Mouse (Mus musculus): ENCODE data around the gene Pcdh7.

Gene Pcdh7

DNA sequence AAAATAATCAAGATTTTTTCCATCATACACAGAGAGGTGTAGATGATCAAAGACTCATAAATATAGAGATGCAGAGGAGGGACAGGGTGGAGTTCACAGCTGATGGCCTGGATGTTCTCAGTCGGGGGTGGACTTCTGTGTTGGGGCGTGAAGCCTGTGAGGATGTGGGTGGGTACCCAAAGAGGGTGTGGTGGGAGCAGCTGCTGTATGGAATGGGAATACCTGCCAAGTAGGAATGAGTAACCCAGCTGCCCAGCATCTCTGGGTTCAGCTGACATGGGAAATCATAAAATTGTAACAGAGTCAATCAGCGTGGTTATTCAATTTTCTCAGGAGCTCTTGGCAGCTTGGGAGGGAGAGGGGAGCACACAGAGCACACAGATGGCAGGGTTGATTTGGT is 85.3 kb downstream of the Pcdh7 start:
- no peak for DNase-seq

DNA sequence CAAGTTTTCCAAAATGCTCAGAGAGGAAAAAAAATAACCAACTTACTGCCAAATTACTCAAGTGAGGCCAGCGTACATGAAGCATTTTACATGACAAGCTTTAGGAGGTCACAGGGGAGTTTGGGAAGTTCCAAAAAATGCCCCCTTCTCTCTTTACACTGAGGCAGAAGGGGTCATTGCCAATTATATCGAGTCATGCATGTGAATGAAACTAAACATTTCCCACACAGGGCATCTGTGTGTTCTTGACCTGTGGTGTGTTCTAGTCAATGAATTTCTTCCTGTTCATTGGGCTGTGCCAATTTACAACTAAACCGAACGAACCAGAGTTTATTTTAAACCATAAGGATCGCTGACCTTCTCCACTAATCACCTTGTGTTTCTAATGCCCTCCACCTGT is 86.1 kb downstream of the Pcdh7 start:
- DNase-seq: no peak

DNA sequence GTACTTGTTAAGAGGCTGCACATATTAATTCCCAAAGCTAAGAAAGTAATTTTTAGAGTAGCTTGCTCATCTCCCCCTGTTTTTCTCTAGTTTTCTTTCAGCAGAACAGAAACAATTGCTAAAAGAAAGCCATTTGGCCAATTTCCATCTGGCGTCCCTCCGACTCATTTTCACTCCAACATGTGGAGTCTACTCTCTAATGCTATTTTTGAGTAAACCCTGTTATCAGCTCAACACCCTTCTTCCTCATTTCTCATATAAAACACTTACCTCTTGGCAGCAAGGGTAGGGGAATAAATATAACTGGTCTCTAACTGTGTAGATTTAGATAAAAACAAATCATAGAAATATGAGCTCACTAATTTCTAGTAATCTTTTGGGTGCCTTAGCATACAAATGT is 89.6 kb downstream of the Pcdh7 start:
- DNase-seq: no peak

DNA sequence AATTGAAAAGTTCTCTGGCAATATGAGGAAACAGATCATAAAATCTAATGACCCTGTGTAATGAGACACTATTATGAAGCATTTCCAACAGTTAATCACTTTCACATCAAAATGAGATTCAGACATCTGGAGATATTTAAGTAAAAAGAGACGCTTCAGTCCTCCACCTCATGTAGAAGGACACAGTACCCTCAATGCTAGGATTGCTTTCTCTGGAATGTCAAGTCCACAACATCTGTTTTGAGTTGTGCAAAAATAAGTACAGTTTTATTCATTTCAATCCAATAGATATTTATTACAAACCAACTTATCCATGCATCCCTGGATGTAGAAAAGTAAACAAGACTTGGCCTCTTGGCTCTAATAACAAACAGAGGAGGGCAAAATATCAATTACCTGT is 92.9 kb downstream of the Pcdh7 start:
- no peak for DNase-seq

DNA sequence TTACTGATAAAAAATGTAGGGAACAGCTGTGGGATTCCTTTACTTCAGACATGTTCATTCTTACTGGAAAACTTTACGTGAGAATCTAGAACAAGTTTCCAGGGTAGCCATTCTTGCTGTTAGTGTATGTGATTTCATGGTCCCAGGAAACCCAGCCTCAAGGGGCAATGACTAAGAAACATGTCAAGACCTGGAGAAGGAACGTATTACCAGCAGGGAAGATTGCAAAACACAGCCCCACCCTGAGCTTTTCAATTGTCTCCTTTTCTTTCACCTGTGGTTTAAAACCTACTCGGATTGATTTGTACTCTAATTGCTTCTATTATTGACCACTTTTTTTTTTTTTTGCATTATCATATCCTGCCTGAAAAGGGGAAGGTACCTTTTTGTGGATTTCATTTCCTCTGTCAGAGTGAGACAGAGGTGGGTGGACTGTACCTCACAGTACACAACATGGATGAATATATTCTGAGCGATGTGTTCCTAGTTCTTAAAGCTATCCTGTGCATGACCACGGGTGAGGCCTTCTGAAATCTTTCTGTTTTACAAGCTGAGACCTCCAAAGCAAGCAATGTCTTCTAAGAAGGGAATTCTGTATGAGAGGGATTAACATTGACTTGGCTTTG is 98.3 kb downstream of the Pcdh7 start:
- no peak for DNase-seq

DNA sequence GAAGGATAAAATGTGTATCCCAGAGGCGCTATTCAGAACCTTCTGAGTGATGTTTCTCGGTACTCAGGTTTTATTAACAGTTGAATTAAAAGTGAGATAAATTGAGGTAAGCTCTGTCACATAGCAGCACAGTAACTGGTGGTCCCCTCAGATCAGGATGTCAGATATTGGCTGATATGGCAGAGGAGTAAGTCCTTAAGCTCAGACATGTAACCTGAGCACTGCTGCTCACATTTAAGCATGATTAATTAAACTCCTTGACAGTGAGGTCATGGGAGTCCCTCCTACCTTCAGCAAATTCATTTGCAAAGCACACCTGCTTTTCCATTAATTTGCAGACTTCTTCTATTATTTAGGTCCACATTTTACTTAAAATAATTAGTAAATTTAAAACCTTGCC is 102.0 kb downstream of the Pcdh7 start:
- no peak for DNase-seq

DNA sequence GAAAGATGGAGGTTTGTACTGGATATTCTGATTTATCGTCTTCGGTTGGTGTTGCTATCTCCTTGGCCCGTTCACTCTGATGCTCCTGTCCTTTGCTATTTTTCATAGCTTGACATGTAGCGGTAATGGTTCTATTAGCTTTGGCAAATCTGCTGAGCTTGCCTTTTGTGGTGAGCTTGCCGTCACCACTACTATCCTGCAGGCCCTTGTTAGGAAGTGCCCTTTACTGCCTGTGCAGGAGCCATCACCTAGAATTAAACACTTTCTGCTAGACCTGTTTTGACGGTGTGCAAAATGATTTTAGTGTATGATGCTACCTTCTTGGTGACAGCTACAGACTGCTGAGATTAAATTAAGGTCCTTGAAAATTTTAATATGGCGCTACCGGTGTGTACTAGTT is 103.3 kb downstream of the Pcdh7 start:
- no peak for DNase-seq

DNA sequence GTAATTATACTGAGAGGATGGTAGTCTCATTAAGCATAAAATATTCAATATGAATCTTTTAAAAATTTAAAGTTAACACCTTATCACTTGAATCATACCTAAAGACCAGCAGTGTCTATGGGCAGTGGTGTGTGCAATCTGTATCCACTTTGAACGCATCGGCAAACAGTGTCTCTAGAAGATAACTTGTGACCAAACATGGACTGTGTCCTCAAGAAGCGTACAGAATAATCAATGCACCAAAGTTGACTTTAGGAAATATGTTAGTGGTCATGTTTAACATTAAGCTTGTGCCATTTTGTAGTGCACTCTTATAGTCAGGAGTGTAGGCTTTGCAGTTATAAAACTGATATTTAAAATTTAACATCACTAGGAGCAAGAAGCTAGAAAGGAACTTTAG is 110.7 kb downstream of the Pcdh7 start:
- DNase-seq: no peak

DNA sequence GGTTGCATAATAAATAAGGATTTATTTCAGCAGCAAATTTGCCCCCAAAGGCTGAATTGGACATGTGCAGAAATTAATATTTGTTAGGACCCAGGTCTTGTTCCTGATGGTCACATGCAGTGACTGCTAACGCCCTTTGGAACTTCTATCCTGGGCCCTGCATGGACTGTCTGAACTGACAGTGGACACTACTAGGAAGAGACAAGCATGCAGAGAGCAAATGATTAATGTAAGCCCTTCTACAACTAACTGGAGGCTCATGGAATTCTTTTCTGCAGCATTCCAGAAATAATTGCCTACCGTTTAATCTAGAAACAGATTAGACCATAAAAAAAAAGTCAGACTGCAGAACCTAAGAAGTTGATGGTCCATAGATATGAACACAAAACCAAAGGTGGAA is 119.4 kb downstream of the Pcdh7 start:
- DNase-seq: peak; percentile 31 to 57

DNA sequence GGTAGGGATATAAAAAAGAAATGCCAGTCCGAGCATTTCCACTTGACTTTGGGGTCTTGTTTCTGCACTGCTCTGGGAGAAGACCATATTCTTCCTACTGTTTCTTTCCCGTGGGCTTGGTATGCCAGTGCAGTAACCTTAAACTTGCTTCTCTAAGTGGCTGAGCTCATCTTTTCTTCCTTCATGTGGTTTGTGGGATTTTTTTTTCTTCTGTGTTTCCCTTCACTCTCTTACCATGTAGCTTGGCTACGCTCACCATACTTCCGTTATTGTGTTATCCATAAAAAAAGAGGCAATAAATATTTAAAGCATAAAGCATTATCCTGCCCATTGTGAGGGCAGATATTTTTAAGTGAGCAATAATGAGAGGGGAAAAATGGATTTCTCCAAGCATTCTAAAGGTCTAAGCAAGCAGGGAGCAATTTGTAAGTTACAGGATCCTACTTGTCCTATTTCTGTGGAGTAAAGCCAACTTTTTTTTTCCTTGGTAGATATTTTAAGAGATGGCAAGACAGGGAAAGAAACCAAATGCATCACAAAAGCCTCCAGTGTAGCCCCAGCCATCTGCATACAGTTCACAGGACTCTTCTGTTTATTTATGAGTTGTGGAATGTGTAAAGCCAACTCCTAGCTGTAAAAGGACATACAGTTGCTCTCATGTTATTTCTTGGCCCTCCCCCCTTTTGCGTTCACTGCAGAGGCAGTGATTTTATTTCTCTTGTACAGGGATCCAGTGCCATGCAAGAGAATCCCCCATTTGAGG is 123.8 kb downstream of the Pcdh7 start:
- no peak for DNase-seq

DNA sequence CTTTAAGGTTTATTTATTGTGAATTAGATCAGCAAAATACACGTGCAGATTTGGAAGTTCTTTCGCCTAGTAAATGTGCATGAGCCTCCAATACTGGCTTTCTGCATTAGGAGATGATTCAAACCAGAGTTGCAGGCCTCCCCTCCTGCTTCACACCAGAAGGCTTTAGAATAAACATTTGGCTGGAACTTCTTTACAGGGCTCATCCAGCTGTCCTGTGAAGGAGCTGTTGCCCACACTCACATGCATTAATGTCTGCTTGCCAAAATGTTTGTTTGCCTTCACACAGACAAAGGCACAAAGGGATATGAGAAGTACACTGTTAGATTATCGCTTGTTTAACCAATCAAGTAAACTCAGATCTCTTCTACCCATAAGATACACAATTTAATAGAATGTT is 129.7 kb downstream of the Pcdh7 start:
- no peak for DNase-seq

DNA sequence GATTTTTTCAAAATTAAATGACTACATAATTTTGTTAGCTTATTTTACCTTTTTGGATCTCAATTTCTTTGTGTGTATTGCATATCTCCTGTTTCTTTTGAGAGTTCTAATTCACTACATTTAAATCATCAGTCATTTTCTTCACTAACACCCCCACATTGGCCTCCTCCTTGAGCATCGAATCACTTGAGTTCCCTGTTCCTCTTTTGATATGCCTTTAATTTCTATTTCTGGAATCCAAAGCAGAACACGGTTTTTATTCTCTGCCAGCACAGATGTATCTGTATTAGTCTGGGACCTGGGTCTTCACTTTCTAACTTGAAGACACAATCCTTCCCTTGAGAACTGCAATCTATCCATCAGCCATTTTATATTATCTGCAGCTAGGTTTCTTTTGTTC is 132.3 kb downstream of the Pcdh7 start:
- DNase-seq: no peak

DNA sequence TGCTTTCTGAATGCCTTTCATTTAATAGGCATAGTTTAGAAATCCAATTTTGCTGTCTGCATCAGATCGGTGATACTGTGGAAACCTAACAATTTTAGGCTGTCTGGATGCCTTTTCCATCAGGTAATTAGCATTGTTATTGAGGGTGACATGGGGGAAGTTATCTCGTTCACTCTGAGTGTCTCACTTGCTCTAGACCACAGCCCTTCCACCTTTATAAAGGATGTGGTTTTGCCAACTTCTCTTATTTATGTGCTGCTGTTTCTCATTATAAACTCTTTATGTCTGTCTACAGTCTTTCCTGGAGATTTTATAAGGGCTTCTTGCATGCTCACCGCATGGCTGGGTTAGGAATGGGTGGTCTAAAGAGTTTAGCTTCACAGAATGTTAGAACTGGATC is 139.5 kb downstream of the Pcdh7 start:
- no peak for DNase-seq

DNA sequence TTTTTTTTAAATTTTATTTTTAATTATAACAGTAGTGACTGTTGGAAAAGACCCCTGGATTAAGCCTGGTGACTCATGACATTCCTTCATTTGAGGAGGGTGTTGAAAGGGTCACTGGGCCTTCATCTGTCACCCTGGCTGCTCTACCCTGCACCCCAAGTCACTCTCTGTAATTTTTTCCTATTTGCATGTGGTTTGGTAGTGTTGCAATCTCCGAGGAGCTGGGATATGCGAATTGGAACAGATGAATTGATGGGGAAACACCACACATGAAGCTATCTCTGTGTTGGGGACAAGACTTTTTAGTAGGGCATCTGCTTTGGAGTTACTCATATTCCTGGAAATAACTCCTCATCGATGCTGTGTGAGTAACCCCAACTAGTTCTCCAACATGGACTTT is 146.5 kb downstream of the Pcdh7 start:
- DNase-seq: no peak

DNA sequence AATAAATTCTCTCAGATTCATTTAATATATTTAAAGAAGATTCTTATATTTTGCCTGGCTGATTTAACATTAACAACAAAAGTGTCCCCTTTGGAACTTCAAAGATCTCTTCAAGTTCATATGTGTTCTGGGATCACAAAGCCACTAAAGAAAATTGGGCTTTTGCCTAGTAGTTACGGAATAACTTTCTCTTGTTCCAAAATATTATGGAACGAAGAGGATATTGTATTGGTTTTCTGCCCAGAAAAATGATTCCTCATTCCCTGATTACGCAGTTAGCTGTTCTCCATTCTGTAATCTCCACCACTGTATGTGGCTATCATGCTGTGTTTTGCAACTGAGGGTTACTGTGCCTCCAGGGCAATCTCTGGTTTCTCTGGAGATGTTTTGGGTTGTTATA is 147.5 kb downstream of the Pcdh7 start:
- DNase-seq: no peak

DNA sequence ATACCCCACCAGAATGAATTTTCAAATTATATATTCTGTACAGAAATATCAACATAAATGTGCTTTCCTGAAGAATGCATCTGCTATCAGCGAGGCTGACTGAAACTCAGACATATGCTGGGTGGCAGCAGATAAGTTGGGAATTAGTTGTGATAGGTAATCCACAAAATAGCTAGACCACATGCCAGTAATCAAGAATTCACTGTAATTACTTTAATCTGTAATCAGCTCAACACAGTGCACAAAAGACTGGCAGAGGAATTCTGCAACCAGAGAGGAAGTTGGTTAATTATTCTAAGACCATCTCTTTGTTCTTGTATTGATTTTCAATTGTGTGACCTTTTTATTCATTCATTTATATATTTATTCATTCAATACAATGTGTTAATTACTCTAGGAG is 148.3 kb downstream of the Pcdh7 start:
- DNase-seq: no peak

DNA sequence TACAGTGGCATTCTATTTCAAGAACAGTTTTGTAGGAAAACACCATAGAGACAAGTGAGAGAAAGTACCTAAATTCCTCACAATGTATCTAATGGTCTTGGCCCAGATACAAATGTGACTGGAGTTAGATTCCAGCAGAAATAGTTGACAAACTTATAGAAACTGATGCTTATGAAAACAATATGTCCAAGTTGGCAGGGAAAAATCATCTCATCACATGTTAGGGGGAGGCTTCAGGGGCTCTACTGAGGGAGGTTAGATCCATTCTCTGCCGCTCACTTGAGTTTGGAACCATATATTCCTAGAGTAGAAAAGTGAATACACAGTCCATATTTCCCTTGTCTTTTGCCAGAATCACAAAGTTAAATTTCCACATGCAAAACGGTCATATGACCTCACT is 150.1 kb downstream of the Pcdh7 start:
- DNase-seq: no peak

DNA sequence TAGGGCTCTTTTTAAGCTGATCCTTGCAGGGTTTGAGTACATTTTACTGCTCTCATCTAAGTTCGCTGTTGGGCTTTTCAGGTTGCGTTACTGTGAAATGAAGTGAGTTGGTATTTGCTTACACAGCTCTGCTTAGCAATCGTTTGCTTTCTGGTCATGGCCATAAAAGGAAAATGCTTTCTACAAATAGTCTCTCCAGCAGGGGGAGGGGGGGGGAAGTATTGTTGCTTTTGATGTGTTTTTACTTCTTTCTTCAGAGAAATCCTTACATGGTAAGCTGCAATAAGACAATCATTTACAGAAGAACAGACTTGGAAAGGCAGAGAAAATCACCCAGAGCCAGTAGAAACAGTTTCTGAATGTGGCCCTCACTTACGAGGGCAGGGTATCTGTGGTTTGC is 150.9 kb downstream of the Pcdh7 start:
- peak; percentile 9 to 20 for DNase-seq

DNA sequence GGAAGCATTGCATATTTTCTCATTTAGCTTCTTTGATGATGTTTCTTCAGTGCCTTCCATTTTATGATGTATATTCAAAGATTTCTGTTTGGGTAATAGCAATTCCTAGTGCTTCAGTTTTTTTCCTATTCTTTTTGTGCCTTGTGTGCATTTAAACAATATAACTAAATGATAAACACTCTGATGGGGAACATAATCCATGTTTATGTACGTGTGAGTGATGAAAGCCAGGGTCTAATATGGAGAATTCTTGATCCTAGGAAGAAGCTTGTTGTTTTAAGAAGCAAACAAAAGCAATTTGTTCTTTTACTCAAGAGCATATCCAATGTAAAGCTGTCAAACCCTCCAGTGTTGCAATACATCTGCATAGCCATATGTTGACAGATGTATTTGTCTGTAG is 153.0 kb downstream of the Pcdh7 start:
- no peak for DNase-seq

DNA sequence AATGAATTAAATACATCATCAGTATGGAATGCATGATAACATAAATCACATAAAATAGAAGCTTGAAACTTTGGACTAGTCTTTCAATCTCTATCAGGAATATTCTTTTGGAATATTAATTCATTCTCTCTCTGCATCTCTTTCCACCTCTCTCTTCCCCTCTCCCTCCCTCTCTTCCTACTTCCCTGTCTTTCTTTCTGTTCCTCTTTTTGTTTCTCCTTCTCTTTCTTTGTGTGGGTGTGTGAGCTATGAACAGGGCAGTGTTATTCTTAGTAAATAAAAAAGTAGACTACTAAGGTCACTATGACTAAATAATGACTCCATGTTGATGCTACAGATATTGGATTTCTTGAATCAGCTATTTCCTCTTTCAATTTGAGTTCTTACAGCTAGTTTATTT is 167.2 kb downstream of the Pcdh7 start:
- DNase-seq: no peak

DNA sequence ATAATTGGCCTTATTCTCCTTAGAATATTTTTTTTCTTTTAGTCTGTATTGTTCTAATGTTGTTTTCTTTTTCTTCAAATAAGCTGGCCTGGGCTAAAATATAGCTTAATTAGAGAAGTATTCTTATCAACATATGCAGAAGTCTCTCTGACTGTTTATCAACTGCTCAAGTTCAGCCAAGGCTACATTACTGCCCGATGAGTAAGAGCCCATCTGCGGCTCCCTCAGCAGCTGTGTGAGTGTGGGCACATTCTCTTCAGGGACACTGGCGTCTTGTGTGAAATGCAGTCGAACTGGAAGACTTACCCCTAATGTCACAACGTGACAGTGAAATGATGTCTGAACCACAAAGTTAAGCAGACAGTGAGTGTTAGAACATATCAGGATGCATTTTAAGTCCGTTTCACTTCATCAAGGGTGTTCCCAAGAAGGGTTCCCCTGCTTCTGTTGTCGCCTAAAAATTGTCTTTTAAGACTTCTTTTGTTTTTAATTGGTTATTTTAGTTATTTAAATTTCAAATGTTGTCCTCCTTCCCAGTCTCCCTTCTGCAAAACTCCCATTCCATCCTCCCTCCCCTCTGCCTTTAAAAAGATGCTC is 181.3 kb downstream of the Pcdh7 start:
- no peak for DNase-seq

DNA sequence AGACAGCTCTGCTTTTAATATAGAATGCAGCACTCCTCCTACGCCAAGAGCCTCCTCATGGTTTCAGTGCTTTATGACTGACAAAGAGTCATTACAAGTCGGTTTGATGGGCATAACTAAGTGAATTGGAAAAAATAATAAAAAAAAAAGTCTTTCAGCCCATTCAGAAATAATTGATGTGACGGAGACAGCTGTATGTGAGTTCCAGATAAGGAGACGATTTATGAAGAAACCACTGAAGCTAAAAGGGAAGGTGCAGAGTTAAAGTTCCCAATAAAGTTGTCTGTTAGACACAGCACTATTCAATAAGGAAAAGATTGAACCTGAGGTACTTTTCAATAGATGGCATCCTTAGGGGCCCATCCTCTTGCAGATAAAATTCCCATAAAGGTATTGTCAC is 189.5 kb downstream of the Pcdh7 start:
- DNase-seq: no peak

DNA sequence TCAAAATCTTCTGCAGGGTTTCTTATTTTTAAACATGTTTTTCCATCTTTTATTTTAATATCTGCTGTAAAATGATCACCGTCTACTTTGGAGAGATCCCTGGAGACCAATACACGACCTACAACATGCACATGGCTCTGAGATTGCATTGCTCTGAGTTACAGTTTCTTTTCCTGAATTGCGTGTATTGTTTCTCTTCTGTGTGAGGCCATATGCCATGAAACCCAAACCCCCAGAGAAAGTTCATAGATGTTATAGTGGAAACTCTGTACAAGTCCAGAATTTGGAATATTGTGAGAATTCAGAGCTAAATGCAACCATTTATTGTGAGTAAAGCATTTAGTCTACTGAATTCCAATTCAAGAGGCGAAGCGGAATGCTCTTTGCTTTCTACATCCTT is 203.4 kb downstream of the Pcdh7 start:
- DNase-seq: no peak

DNA sequence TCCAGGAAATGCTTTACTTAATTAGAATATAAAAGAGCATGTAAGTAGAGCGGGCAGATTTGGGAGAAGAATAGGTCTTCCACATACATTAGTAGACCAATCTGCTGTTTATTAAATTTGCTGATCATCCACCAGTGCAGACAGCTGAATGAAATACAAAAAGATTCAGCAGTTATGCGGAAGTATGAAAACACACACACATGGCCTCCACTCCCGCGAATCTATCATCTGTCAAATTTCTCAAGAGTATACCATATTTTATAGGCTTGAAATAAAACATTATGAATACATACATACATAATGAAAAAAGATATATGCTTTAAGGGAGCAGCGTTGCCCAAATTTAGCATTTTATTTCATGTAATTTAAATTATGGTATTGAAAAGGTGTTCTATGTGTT is 213.6 kb downstream of the Pcdh7 start:
- DNase-seq: no peak

DNA sequence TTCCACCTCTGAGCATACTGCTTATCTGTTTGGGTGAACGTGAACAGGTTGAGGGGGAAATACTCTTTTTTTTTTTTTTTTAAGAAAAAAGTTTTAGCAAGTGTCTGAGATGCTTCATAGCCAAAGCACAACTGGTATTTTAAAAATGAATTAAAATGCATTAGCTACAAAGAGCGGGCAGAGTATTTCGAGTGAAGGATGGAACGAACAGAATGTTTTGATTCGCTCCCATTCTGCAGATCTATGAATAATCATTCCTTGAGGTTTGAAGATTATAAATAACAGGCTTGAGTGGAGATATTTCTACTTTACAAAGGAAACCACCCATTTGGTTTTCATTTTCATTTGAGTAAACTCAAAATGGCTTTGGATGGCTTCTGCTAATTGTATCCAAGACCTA is 214.0 kb downstream of the Pcdh7 start:
- DNase-seq: no peak
